Mouse (Mus musculus) C3H10T1/2 (cell line): Measurements from ENCODE around the gene Myo1g. TPM values are rescaled to one million over a fixed set of nuclear protein-coding genes. Genes with fewer than 3 reads are reported as not detected.

Experiments used
- polyA plus RNA-seq, 2 experiments: library from polyadenylated mRNA; unstranded; fragments of >200 nt; fragmentation: generic; extraction: Trizol; gene quantifications; one replicate each; pipeline ENCODE4 v1.2.1; 2012; ENCODE audit warnings: missing spikeins in 2 of 2

Gene Myo1g
- under 1 TPM; 0.01 to 0.13 TPM for polyA plus RNA-seq

DNA sequence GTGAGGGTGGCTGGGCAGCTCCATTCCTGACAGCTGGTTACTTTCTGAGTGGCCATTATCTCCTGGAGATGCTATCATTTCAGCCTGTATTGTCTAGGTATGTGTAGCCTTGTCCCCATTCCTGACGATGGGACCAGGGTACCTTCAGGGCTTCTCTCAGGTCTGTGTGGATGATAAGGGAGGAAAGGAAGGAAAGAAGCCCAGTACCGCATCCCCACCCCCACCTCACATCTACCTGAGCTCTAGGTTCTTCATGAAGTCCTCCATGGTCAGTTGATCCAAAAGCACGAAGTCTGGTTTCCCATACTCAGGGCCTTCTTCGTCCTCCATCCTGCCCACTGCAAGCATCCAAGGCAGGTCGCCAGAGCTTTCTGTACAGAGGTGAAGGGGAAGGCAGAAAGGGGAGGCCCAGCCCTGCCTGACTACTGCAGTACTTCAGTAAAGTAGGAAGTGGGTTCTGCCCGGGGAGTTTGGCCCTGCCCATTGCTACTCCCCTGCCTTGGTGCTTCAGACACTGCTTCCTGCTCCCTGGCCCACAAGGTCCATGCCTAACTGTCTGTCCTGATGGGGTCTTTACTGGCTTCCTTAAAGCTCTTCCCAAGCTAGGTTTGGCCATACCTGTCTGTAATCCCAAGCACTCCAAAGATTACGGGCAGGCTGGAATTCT, at the start of gene Myo1g:
Myo1g (minus strand) TSS at position 459 of the 667 bp plus-strand sequence.

GRCm38 (mm10) chr11:6546205-6547013, 25.6 kb upstream of the Myo1g start, which contains the start of gene Ccm2:
Ccm2 (plus strand) TSS chr11:6546887.

DNA sequence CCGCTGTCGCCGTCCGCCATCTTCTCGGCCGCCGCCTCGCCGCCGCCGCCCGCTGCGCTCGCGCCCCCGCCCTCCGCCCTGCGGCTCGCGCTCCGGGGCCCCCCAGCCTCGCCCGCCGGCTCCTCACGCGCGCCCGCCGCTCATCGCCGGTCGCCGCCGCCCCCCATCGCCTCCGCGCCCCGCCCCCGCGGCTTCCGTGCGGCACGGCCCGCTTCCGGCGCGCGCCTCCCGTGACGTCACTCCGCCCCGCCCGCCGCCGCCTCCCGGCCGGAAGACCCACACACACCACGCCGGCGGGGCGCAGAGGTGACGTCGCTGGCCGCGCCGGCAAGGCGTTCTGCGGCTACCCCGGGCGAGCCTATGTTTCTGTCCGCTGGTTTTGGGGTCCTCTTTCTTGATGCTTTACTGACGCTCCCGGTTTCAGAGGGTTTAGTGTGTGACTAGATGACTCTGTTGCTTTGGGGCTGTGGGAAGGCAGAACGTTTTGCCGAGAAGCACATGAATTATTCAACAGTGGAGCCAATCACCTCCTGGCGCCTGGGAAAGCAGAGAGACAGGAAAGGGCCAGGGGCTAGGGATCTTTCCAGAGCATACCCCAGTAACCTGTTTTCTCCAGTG, 44.8 kb downstream of the Myo1g start, which contains the start of gene Purb:
Purb (minus strand) TSS at position 51 of the 618 bp plus-strand sequence.

Other genes with a start within 250 kb of the Myo1g start
- 10 to 100 TPM; 12.7 to 52.1 TPM for gene Tmed4, start 246.1 kb downstream of the Myo1g start, polyA plus RNA-seq
- 10 to 100 TPM; 48.7 to 51.6 TPM for gene Ogdh, start 229.3 kb downstream of the Myo1g start, polyA plus RNA-seq
- 10 to 100 TPM; 28.2 to 40.9 TPM for gene Zmiz2, start 131.9 kb downstream of the Myo1g start, polyA plus RNA-seq
- gene Ppia, start 105.5 kb downstream of the Myo1g start, polyA plus RNA-seq: 1,000 to 10,000 TPM; 4,568 to 4,925 TPM
- gene H2afv, start 76.5 kb downstream of the Myo1g start, polyA plus RNA-seq: 100 to 1,000 TPM; 239 to 552 TPM
- 1 to 10 TPM; 2.7 to 9.9 TPM for gene Purb, start 45.0 kb downstream of the Myo1g start, polyA plus RNA-seq
- gene Ccm2, start 25.9 kb upstream of the Myo1g start, polyA plus RNA-seq: 10 to 100 TPM; 53.3 to 61.3 TPM
- gene Nacad, start 85.1 kb upstream of the Myo1g start, polyA plus RNA-seq: 1 to 10 TPM in 1 of 2 experiments, under 1 TPM in 1; 0.43 to 2.4 TPM
- gene Tbrg4, start 105.1 kb upstream of the Myo1g start, polyA plus RNA-seq: 10 to 100 TPM; 31.3 to 81.0 TPM
- not detected for gene Wap, start 117.7 kb upstream of the Myo1g start, polyA plus RNA-seq
- gene Ramp3, start 137.6 kb upstream of the Myo1g start, polyA plus RNA-seq: 10 to 100 TPM in 1 of 2 experiments, 1 to 10 TPM in 1; 2.6 to 29.5 TPM